Comparison of ENCODE assay signal across 8 mouse cellular contexts in genomic region chr10:127515983-127516459, GRCm38 (mm10). TPM values are rescaled to one million over a fixed set of nuclear protein-coding genes. Genes with fewer than 3 reads are reported as not detected.
DNase-seq lines count a peak whose midpoint lies in the region; ATAC-seq lines count a peak whose summit lies in the region.

No protein-coding gene starts in this region.

- peaks cover 41% of the 10 kb centered on the region for H3K36me3 ChIP-seq in forebrain, embryonic 10.5 days (replicated peaks)
- peaks cover 11% of the 10 kb centered on the region for H3K36me3 ChIP-seq in forebrain, embryonic 15.5 days
- peaks cover 34% of the 10 kb centered on the region for H3K36me3 ChIP-seq in kidney, embryonic 15.5 days
- peaks cover 10% of the 10 kb centered on the region for H3K36me3 ChIP-seq in hindbrain, embryonic 15.5 days
- H3K36me3 ChIP-seq in midbrain, embryonic 12.5 days = peaks cover 25% of the 10 kb centered on the region

- no peak for DNase-seq in forebrain, embryonic 10.5 days (ENCODE audit: extremely low spot score, low spot score)
- no peak for DNase-seq in kidney, postnatal 25 days
- no peak for DNase-seq in spleen, postnatal 10 days (ENCODE audit: low spot score in 2 of 2)

- H3K4me3 ChIP-seq in forebrain, embryonic 10.5 days = peak overlapping the region; percentile 40
- no peak overlapping the region for H3K4me3 ChIP-seq in forebrain, embryonic 15.5 days
- peak overlapping the region; percentile 15 for H3K4me3 ChIP-seq in kidney, embryonic 15.5 days (replicated peaks)
- H3K4me3 ChIP-seq in hindbrain, embryonic 15.5 days = no peak overlapping the region
- no peak overlapping the region for H3K4me3 ChIP-seq in midbrain, embryonic 12.5 days

- no peak for ATAC-seq in forebrain, embryonic 15.5 days (replicated peaks)
- no peak for ATAC-seq in kidney, embryonic 15.5 days (replicated peaks; ENCODE audit: low FRiP score)
- no peak for ATAC-seq in hindbrain, embryonic 15.5 days (ENCODE audit: low FRiP score, low read depth)
- ATAC-seq in midbrain, embryonic 12.5 days (ENCODE audit: low FRiP score, low read depth) = no peak
- ATAC-seq in erythroblast, adult 5-6 weeks (replicated peaks; ENCODE audit: low FRiP score, poor library complexity, severe bottlenecking) = no peak

- H3K9ac ChIP-seq in forebrain, embryonic 15.5 days (replicated peaks) = no peak overlapping the region
- peak overlapping the region; percentile 9; the same call in 1 of the 2 replicates for H3K9ac ChIP-seq in kidney, embryonic 15.5 days
- no peak overlapping the region for H3K9ac ChIP-seq in hindbrain, embryonic 15.5 days
- H3K9ac ChIP-seq in midbrain, embryonic 12.5 days (replicated peaks) = no peak overlapping the region; the same call in 1 of the 2 replicates

- WGBS in forebrain, embryonic 10.5 days = 10% methylated on average over 8 of the region's 8 CpGs
- WGBS in forebrain, embryonic 15.5 days = 25% methylated on average over 8 of the region's 8 CpGs
- 14% methylated on average over 8 of the region's 8 CpGs for WGBS in kidney, embryonic 15.5 days
- WGBS in hindbrain, embryonic 15.5 days = 26% methylated on average over 8 of the region's 8 CpGs
- 17% methylated on average over 8 of the region's 8 CpGs for WGBS in midbrain, embryonic 12.5 days

- H3K9me3 ChIP-seq in forebrain, embryonic 10.5 days = peaks cover 11% of the 10 kb centered on the region; the same call in 1 of the 2 replicates
- H3K9me3 ChIP-seq in forebrain, embryonic 15.5 days = no peaks in the 10 kb centered on the region
- H3K9me3 ChIP-seq in kidney, embryonic 15.5 days (replicated peaks) = no peaks in the 10 kb centered on the region
- no peaks in the 10 kb centered on the region for H3K9me3 ChIP-seq in hindbrain, embryonic 15.5 days
- 0 out of 2 replicates have a peak, but pooled peaks cover 3% of the 10 kb centered on the region for H3K9me3 ChIP-seq in midbrain, embryonic 12.5 days

- H3K4me2 ChIP-seq in forebrain, embryonic 15.5 days (replicated peaks) = no peak overlapping the region
- peak overlapping the region; percentile 51 for H3K4me2 ChIP-seq in kidney, embryonic 15.5 days
- H3K4me2 ChIP-seq in hindbrain, embryonic 15.5 days = peak overlapping the region; percentile 12; the same call in 1 of the 2 replicates
- H3K4me2 ChIP-seq in midbrain, embryonic 12.5 days (replicated peaks) = peak overlapping the region; percentile 42

- H3K27me3 ChIP-seq in forebrain, embryonic 10.5 days (ENCODE audit: poor library complexity, severe bottlenecking) = peaks cover 100% of the 10 kb centered on the region
- peaks cover 15% of the 10 kb centered on the region; the same call in 1 of the 2 replicates for H3K27me3 ChIP-seq in forebrain, embryonic 15.5 days
- H3K27me3 ChIP-seq in kidney, embryonic 15.5 days = peaks cover 70% of the 10 kb centered on the region
- H3K27me3 ChIP-seq in hindbrain, embryonic 15.5 days = no peaks in the 10 kb centered on the region
- peaks cover 88% of the 10 kb centered on the region for H3K27me3 ChIP-seq in midbrain, embryonic 12.5 days

- peak overlapping the region; percentile 78 for H3K27ac ChIP-seq in forebrain, embryonic 10.5 days
- H3K27ac ChIP-seq in forebrain, embryonic 15.5 days (replicated peaks) = no peak overlapping the region
- peak overlapping the region; percentile 42; the same call in 1 of the 2 replicates for H3K27ac ChIP-seq in kidney, embryonic 15.5 days
- H3K27ac ChIP-seq in hindbrain, embryonic 15.5 days (replicated peaks) = no peak overlapping the region; the same call in 1 of the 2 replicates
- 0 out of 2 replicates have a peak overlapping the region, but pooled peaks have one; percentile 17 for H3K27ac ChIP-seq in midbrain, embryonic 12.5 days (replicated peaks)

- peaks cover 83% of the 10 kb centered on the region for H3K4me1 ChIP-seq in forebrain, embryonic 10.5 days
- H3K4me1 ChIP-seq in forebrain, embryonic 15.5 days = peaks cover 42% of the 10 kb centered on the region
- peaks cover 81% of the 10 kb centered on the region for H3K4me1 ChIP-seq in kidney, embryonic 15.5 days
- H3K4me1 ChIP-seq in hindbrain, embryonic 15.5 days (replicated peaks) = peaks cover 66% of the 10 kb centered on the region
- H3K4me1 ChIP-seq in midbrain, embryonic 12.5 days = peaks cover 69% of the 10 kb centered on the region

RNA-seq across cellular contexts. Expression of gene Ndufa4l2, which starts 1.3 kb away (rescaled TPM):
- polyA plus RNA-seq in forebrain, embryonic 10.5 days (2016; fragmentation: Nextera tagmentation; extraction: Ambion mirVana) = 2.6 and 2.9 TPM in 2 replicates
- polyA plus RNA-seq in forebrain, embryonic 15.5 days (2015; fragmentation: Nextera tagmentation; extraction: Ambion mirVana) = 17.1 and 18.0 TPM in 2 replicates
- polyA plus RNA-seq in kidney, embryonic 15.5 days (2015; fragmentation: Nextera tagmentation; extraction: Ambion mirVana) = 51.2 and 72.2 TPM in 2 replicates
- polyA plus RNA-seq in hindbrain, embryonic 15.5 days (2015; fragmentation: Nextera tagmentation; extraction: Ambion mirVana) = 20.7 and 24.4 TPM in 2 replicates
- 7.0 and 7.6 TPM in 2 replicates for polyA plus RNA-seq in midbrain, embryonic 12.5 days (2016; fragmentation: Nextera tagmentation; extraction: Ambion mirVana)
- total RNA-seq in erythroblast, adult 5-6 weeks (2015; ENCODE audit: low replicate concordance) = not detected in 2 replicates
- total RNA-seq in erythroblast, adult 5-6 weeks (2017; ENCODE audit: low replicate concordance) = not detected in 2 replicates

RNA-seq across cellular contexts. Expression of gene Shmt2, which starts 6.2 kb away (rescaled TPM):
- 124 and 129 TPM in 2 replicates for polyA plus RNA-seq in forebrain, embryonic 10.5 days (2016; fragmentation: Nextera tagmentation; extraction: Ambion mirVana)
- 75.2 and 78.5 TPM in 2 replicates for polyA plus RNA-seq in forebrain, embryonic 15.5 days (2015; fragmentation: Nextera tagmentation; extraction: Ambion mirVana)
- 99.8 and 111 TPM in 2 replicates for polyA plus RNA-seq in kidney, embryonic 15.5 days (2015; fragmentation: Nextera tagmentation; extraction: Ambion mirVana)
- 56.2 and 64.8 TPM in 2 replicates for polyA plus RNA-seq in hindbrain, embryonic 15.5 days (2015; fragmentation: Nextera tagmentation; extraction: Ambion mirVana)
- 75.1 and 77.8 TPM in 2 replicates for polyA plus RNA-seq in midbrain, embryonic 12.5 days (2016; fragmentation: Nextera tagmentation; extraction: Ambion mirVana)
- total RNA-seq in erythroblast, adult 5-6 weeks (2015; ENCODE audit: low replicate concordance) = 17.9 and 19.9 TPM in 2 replicates
- total RNA-seq in erythroblast, adult 5-6 weeks (2017; ENCODE audit: low replicate concordance) = 12.3 and 18.3 TPM in 2 replicates

RNA-seq across cellular contexts. Expression of gene Stac3, which starts 14.5 kb away (rescaled TPM):
- polyA plus RNA-seq in forebrain, embryonic 10.5 days (2016; fragmentation: Nextera tagmentation; extraction: Ambion mirVana) = 0.30 and 0.41 TPM in 2 replicates
- polyA plus RNA-seq in forebrain, embryonic 15.5 days (2015; fragmentation: Nextera tagmentation; extraction: Ambion mirVana) = 1.5 and 1.6 TPM in 2 replicates
- 2.4 and 4.2 TPM in 2 replicates for polyA plus RNA-seq in kidney, embryonic 15.5 days (2015; fragmentation: Nextera tagmentation; extraction: Ambion mirVana)
- polyA plus RNA-seq in hindbrain, embryonic 15.5 days (2015; fragmentation: Nextera tagmentation; extraction: Ambion mirVana) = 2.5 and 2.9 TPM in 2 replicates
- 0.89 and 1.6 TPM in 2 replicates for polyA plus RNA-seq in midbrain, embryonic 12.5 days (2016; fragmentation: Nextera tagmentation; extraction: Ambion mirVana)
- total RNA-seq in erythroblast, adult 5-6 weeks (2015; ENCODE audit: low replicate concordance) = not detected in 2 replicates
- total RNA-seq in erythroblast, adult 5-6 weeks (2017; ENCODE audit: low replicate concordance) = not detected in 2 replicates

RNA-seq across cellular contexts. Expression of gene Nxph4, which starts 18.3 kb away (rescaled TPM):
- polyA plus RNA-seq in forebrain, embryonic 10.5 days (2016; fragmentation: Nextera tagmentation; extraction: Ambion mirVana) = 3.0 and 9.5 TPM in 2 replicates
- 38.9 and 40.2 TPM in 2 replicates for polyA plus RNA-seq in forebrain, embryonic 15.5 days (2015; fragmentation: Nextera tagmentation; extraction: Ambion mirVana)
- 1.7 and 3.3 TPM in 2 replicates for polyA plus RNA-seq in kidney, embryonic 15.5 days (2015; fragmentation: Nextera tagmentation; extraction: Ambion mirVana)
- 161 and 194 TPM in 2 replicates for polyA plus RNA-seq in hindbrain, embryonic 15.5 days (2015; fragmentation: Nextera tagmentation; extraction: Ambion mirVana)
- 55.9 and 58.2 TPM in 2 replicates for polyA plus RNA-seq in midbrain, embryonic 12.5 days (2016; fragmentation: Nextera tagmentation; extraction: Ambion mirVana)
- total RNA-seq in erythroblast, adult 5-6 weeks (2015; ENCODE audit: low replicate concordance) = not detected in 2 replicates
- not detected in 2 replicates for total RNA-seq in erythroblast, adult 5-6 weeks (2017; ENCODE audit: low replicate concordance)

Comparison
In these comparisons a context has a peak if more than half of its experiments do, and no peak if none do; other contexts are left out.
1. H3K27ac ChIP-seq: peak in forebrain, embryonic 10.5 days (single experiment), kidney, embryonic 15.5 days (single experiment) and midbrain, embryonic 12.5 days (single experiment); none in forebrain, embryonic 15.5 days (single experiment) and hindbrain, embryonic 15.5 days (single experiment).
2. H3K4me3 ChIP-seq: peak in forebrain, embryonic 10.5 days (single experiment) and kidney, embryonic 15.5 days (single experiment); none in forebrain, embryonic 15.5 days (single experiment), hindbrain, embryonic 15.5 days (single experiment) and midbrain, embryonic 12.5 days (single experiment).